Mouse (Mus musculus) left cerebral cortex, adult 2 months (tissue): Measurements from ENCODE around the gene Chd6. TPM values are rescaled to one million over a fixed set of nuclear protein-coding genes. Genes with fewer than 3 reads are reported as not detected.

Experiments used
- DNase-seq, 2 experiments: peaks; one replicate each; pipeline ENCODE4 v3.0.0; 2021 to 2022; ENCODE audit warnings: low spot score in 2 of 2, mixed read lengths in 1 of 2; ENCODE audit errors: extremely low spot score in 1 of 2
- H3K27ac ChIP-seq: fragments of 200-600 bp; 2 replicates; pipeline ENCODE4 v1.8.1; 2022
- H3K4me3 ChIP-seq: fragments of 200-600 bp; 2 replicates; pipeline ENCODE4 v1.8.1; 2022
- CTCF ChIP-seq: fragments of 200-600 bp; IDR thresholded peaks from 2 replicates; pipeline ENCODE4 v1.8.1; 2022; ENCODE audit warnings: antibody characterized with exemption, mild to moderate bottlenecking, moderate library complexity
- intact Hi-C: fragments of 180-260 bp; cut with DNase I; formaldehyde crosslinking; loops from one replicate; pipeline ENCODE4 v1.15.1; 2025
- long read RNA-seq, 2 experiments: library from polyadenylated mRNA; stranded (forward); transcript quantifications; one replicate each; pipeline ENCODE4 v2.0.0; 2021; ENCODE audit warnings: borderline mapping rate in 2 of 2
- total RNA-seq, 2 experiments: library from RNA; stranded (reverse); gene quantifications; 2 replicates each; pipeline ENCODE4 v1.2.3; 2021

The Chd6 gene
- 10 to 100 TPM; 67.3 to 70.7 TPM for total RNA-seq
- long read RNA-seq, experiment 1, full-length matches to known transcripts: 6 of 17 reads
- long read RNA-seq, experiment 1, partial matches to known transcripts: 3 of 17 reads
- long read RNA-seq, experiment 1, other reads (novel, unspliced or antisense): 8 of 17 reads
- long read RNA-seq, experiment 2, full-length matches to known transcripts: 4 of 16 reads
- long read RNA-seq, experiment 2, partial matches to known transcripts: 9 of 16 reads
- long read RNA-seq, experiment 2, other reads (novel, unspliced or antisense): 3 of 16 reads

DNA sequence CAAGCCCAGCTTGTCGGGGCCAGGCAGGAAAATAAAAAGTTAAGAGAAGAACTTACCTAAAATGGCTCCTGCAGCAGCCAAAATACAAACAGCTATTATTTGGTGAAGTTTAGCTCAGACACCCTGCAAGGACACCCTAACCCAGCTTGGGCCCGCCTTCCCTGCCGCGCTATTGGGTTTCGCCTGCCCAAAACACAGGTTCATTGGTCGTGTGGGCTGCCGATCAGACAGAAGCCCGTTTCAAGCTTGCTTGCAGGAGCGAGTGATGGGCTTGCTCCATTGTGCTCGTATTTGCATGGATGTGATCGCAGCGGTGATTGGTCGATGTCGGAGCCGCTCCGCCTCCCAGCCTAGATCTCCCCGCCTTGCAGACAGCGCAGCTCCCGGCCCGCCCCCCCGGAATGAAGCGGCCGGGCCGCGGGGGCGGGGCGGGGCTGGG, at the start of gene Chd6:
TSS of gene Chd6 (minus strand) at position 143 of the 439 bp plus-strand sequence.
- Histone ChIP-seq H3K4me3 (peak within 1 kb of the TSS; percentile 77), H3K27ac (peak within 1 kb of the TSS; percentile 96)
- DNase-seq: peak; percentile 99 to 100
- intact Hi-C loops: loop anchor here (1.0 kb wide), 1 partner anchor 68 kb away; no protein-coding TSS in a partner anchor
- TF ChIP-seq CTCF: no peak

GRCm38 (mm10) chr2:161150004-161150842, 41.3 kb upstream of the Chd6 start:
- TF ChIP-seq CTCF: no peak
- intact Hi-C loops: no loop called here
- no peak for DNase-seq
- no peak overlapping the region for H3K27ac ChIP-seq
- no peak overlapping the region for H3K4me3 ChIP-seq

DNA sequence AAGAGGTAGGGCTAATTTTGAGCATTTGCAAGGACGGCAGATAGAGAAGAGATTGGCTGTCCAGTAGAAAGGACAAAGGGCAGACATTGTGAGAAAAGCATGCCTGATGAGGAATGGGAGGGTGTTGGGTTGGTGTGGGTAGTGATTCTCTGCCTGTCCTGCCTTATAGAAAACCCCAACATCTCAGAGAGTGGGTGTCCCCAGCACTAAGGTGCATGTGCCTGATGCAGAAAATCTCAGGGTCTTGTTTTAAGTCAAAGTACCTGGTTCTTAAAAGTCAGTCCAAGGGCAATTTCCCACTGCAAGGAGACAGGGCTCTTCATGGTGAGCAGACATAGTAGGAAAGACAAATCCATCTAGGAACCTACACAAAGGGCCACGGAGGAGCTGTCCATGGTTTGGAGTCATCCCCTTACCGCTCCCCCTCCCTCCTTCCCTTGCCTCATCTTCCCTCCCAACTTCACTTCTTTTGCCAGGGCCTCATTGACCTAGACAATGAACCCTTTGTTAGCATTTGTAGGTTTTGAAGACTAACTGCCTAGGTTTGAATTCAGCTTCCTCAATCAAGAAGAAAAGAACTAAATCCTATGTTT, 39.6 kb upstream of the Chd6 start:
- intact Hi-C loops: no loop called here
- TF ChIP-seq CTCF: no peak
- Histone ChIP-seq H3K27ac (no peak overlapping the region), H3K4me3 (no peak overlapping the region)
- DNase-seq: no peak

GRCm38 (mm10) chr2:161147656-161148427, 39.0 kb upstream of the Chd6 start:
- peak in 1 of 2 experiments; percentile 32 for DNase-seq

GRCm38 (mm10) chr2:161144799-161145198, 35.9 kb upstream of the Chd6 start:
- no peak overlapping the region for H3K4me3 ChIP-seq
- no peak for DNase-seq
- no peak for TF ChIP-seq CTCF
- no peak overlapping the region for H3K27ac ChIP-seq
- intact Hi-C loops: no loop called here

More at GRCm38 (mm10) chr2:161147656-161148427, 39.0 kb upstream of the Chd6 start:
- Histone ChIP-seq H3K4me3 (no peak overlapping the region), H3K27ac (no peak overlapping the region)
- intact Hi-C loops: no loop called here
- TF ChIP-seq CTCF: no peak

DNA sequence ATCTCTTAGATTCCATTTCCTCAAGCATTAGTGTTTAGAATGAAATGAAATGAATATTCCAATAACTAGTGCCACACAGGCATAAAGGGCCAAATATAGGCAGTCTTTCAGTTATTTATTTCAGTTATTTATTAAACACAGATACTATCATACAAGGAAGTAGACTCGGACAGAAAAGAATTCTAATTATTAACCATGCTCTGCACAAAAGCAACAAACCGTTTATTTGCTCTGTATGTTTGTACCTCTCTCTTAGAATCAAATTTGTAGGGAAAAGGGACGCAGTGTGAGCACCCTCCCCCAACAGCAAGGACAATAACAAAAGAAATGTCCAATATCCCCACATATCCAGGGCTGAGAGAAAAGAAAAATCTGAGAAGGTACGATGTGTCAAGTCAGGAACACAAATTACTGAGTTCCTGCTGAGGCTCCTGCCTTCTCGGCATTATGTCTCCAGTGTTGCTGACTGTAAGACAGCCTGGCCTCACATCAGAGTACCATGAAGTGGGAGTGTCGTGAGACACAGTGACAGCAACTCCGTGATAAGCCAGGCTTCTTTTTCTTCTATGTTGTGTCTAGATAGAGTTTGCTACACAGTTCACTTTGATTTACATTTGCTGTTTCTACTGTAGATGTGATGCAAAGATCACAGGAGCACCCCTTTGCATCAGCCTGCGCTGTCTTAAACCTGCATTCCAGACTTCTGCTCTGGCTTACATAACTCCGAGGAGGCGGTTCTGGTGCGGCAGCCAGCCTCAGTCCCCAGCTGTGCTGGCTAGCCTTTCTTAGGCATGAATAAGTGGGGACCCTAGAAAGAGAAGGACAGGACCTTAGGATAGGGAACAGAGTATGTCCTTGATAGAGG, 30.0 kb upstream of the Chd6 start:
- intact Hi-C loops: no loop called here
- H3K27ac ChIP-seq: peak overlapping the region; percentile 77

DNA sequence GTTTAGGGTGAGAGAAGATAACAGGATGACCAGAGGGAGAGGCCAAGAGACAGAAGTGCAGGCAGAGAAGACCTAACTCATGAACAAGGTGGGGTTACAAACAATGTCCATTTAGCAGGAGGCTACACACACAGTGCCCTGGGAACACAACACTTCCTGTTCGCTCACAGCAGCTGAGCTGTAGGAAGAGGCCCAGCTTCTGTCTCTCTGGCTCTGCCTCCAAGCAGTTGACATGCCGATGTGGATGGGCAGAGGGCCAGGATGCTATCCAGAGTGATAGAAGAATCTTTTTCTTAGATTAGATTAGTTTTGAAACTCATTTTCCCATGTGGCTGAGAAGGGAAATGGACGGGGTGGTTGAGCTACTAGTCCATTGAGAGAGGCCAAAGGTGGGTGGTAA, 28.1 kb upstream of the Chd6 start:
- no peak overlapping the region for H3K27ac ChIP-seq
- no peak overlapping the region for H3K4me3 ChIP-seq
- no peak for TF ChIP-seq CTCF
- intact Hi-C loops: no loop called here
- no peak for DNase-seq

More for the DNA sequence above, 30.0 kb upstream of the Chd6 start:
- no peak for TF ChIP-seq CTCF
- DNase-seq: peak; percentile 44
- no peak overlapping the region for H3K4me3 ChIP-seq

GRCm38 (mm10) chr2:161128367-161129111, 19.7 kb upstream of the Chd6 start:
- Histone ChIP-seq H3K4me3 (no peak overlapping the region), H3K27ac (no peak overlapping the region)
- no peak for TF ChIP-seq CTCF
- intact Hi-C loops: no loop called here
- peak in 1 of 2 experiments; percentile 34 for DNase-seq

GRCm38 (mm10) chr2:161112011-161112410, 3.1 kb upstream of the Chd6 start:
- Histone ChIP-seq H3K27ac (no peak overlapping the region), H3K4me3 (no peak overlapping the region)
- intact Hi-C loops: no loop called here
- no peak for DNase-seq
- no peak for TF ChIP-seq CTCF

- TF ChIP-seq CTCF: peak; percentile 13
- peak overlapping the region; percentile 96 for H3K27ac ChIP-seq
- H3K4me3 ChIP-seq: peak overlapping the region; percentile 77
- no peak for DNase-seq
- intact Hi-C loops: loop anchor here (1.0 kb wide), 1 partner anchor 68 kb away; no protein-coding TSS in a partner anchor
These were observed 535 bp upstream of the Chd6 start for GRCm38 (mm10) chr2:161109398-161109821.
